Mouse (Mus musculus): Measurements from ENCODE around the gene Adcy4.

The Adcy4 gene

GRCm38 (mm10) chr14:55783958-55784235 lies at the start of gene Adcy4:
Adcy4 (minus strand) TSS chr14:55784095.
- DNase-seq (ENCODE audit: low spot score in 2 of 2): no peak

DNA sequence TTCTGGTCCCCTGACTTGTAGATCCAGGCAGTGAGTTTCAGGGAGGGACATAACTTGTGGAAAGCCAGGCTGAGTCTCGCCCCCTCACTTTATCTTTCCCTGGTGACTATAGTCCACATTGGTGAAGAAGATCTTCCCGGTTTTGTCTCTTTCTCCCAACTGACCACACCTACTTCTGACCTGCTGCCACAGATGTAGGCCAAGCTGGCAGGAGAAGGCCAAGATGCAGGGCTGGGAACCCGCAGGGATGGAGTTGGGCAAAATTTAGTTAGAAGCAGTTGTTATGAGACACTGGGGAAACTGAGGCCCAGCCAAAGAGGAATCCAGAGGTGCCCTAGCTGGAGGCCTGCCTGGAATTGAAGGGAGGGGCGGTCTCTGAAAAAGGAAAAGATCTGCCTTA lies 49.2 kb upstream of the Adcy4 start:
- DNase-seq (ENCODE audit: low spot score in 2 of 2): no peak

- no peak for DNase-seq (ENCODE audit: low spot score in 2 of 2)
These were observed 46.4 kb upstream of the Adcy4 start for GRCm38 (mm10) chr14:55830331-55830730.

- no peak for DNase-seq (ENCODE audit: low spot score in 2 of 2)
These were observed 46.0 kb upstream of the Adcy4 start for GRCm38 (mm10) chr14:55829854-55830253.

GRCm38 (mm10) chr14:55828716-55829263 lies 44.9 kb upstream of the Adcy4 start:
- no peak for DNase-seq (ENCODE audit: low spot score in 2 of 2)

DNA sequence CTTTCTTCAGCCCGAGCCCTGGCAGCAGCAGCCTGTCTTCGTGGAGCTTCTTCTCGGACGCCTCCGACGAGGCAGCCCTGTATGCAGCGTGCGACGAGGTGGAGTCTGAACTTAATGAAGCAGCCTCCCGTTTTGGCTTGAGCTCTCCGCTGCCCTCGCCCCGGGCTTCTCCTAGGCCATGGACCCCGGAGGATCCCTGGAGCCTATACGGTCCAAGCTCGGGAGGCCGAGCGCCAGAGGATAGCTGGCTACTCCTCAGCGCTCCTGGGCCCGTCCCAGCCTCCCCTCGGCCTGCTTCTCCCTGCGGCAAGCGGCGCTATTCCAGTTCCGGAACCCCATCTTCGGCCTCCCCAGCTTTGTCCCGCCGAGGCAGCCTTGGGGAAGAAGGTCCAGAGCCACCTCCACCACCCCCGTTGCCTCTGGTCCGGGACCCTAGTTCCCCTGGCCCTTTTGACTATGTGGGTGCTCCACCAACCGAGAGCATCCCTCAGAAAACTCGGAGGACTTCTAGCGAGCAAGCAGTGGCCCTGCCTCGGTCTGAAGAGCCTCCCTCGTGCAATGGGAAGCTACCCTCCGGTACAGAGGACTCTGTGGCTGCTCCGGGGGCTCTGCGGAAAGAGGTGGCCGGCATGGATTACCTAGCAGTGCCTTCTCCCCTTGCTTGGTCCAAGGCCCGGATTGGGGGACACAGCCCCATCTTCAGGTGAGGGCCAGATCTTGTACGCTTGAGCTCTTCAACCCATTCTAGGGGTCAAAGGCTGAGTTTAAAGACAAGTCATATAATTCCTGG lies 42.9 kb upstream of the Adcy4 start:
- no peak for DNase-seq (ENCODE audit: low spot score in 2 of 2)

- DNase-seq (ENCODE audit: low spot score in 2 of 2): no peak
These were observed 42.2 kb upstream of the Adcy4 start for GRCm38 (mm10) chr14:55826142-55826541.

DNA sequence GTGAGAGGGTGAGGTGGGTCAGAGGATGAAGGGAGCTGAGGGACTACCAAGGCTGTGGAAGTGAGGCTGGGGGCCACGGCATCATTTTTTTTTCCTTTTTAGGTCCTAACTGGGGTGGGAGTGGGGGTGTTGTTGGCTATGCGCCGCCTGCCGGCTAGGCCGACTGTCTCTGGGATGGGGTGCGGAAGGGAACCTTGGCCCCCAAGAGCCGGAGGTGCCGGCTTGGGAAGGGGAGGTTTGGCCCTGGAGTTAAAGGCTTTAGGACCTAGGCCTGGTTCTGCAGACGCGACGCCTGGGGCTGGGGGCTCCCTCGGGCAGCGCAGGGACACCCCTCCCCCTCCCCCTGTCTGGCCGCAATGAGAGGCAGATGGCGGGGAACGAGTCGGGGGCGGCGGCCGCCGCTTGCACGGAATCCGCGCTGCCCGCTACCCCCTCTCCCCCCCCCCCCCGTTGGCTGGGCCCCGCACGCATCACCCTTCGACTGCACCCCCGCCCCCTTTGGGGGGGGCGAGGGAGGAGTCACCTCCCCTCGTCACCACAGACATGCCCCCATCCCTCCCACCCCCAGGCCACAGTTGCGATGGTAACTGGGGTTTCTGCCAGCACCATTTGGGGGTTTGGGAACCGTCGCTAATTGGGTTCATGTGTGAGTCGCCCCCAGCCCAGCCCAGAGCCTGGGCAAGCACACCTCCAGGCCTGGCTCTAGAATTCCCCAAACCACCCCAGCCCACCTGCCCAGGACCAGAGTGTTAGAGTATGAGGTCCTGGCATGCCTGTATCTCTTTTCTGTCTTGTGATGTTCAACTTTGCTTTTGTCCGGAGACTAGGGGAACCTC lies 41.5 kb upstream of the Adcy4 start:
- DNase-seq (ENCODE audit: low spot score in 2 of 2): no peak

GRCm38 (mm10) chr14:55824481-55825215 lies 40.8 kb upstream of the Adcy4 start:
- DNase-seq (ENCODE audit: low spot score in 2 of 2): no peak

- DNase-seq (ENCODE audit: low spot score in 2 of 2): no peak
These were observed 40.1 kb upstream of the Adcy4 start for GRCm38 (mm10) chr14:55824001-55824480.

- DNase-seq (ENCODE audit: low spot score in 2 of 2): no peak
These were observed 39.3 kb upstream of the Adcy4 start, which contains the start of gene Nfatc4 for GRCm38 (mm10) chr14:55822991-55823762. Nfatc4 (plus strand) TSS chr14:55823144.

DNA sequence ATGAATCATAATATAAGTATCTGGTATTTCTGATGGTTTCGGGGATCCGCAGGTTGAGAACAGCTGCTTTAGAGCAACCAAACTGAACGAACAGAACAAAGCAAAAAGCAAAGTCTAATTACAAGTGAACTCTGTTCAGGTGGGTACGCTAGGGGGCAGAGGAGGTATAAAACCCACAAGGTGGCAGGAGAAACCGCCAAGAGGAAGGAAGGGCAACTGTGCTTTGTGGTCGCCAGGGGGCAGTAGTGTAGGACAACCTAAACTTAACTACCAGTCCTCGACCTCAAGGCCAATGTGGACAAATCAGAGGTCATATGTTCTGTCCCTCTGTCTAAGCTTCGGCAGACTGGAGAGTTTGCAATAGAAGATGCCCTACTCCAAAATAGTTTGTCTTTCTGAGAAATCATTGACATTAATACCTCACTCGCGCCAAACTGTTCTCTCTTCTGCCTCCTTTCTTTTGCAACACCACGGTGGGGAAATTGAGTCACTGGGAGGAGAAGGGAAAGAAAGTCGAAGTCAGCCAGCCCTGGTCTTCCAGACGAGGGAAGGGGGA lies 38.6 kb upstream of the Adcy4 start:
- DNase-seq (ENCODE audit: low spot score in 2 of 2): peak in 1 of 2 experiments; percentile 50

- no peak for DNase-seq (ENCODE audit: low spot score in 2 of 2)
These were observed 36.7 kb upstream of the Adcy4 start for GRCm38 (mm10) chr14:55820576-55820975.

DNA sequence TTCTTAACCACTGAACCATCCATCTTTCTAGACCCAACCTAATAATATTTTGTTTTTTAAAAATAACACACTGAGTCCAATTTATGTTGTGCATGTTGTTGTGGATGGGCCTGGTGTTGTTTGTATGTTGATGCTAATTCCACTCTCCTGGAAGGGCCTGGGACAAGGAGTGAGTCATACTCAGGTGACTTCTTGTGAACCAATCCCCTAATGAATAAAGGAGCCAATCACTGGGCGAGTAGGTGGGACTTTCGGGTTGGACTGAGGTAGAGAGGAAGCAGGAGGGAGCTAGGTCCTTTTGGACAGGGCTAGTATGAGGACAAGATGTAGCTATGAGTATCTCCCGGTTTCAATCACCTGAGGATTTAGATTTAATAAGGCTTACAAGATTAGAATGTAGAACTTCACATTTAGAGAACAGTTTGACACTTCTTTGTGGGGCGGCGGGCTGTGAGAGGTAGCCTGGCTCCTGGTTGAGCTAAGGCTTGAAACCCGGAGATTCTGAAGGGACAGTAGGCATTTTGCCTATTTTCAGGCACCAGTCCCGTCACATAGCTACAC lies 36.0 kb upstream of the Adcy4 start:
- DNase-seq (ENCODE audit: low spot score in 2 of 2): no peak

DNA sequence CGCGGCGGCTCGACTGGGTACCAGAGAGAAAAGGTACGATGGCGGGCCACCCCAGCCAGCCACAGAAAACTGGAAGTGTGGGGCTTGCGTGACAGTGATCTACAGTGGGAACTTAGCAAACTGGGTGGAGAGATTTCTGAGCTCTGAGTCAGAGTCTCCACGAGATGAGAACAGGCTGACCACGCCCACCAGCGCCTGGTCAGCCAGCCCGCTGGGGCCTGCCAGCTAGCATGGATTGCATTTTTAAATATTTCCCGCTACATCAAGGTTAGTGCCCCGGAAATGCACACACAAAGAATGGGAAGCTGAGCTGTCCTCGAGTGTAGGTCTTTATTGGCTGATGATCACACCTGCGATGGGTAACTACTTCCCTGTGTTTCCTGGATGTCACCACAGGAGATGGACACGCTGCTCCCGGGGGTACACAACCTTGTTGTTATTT lies 31.4 kb upstream of the Adcy4 start:
- no peak for DNase-seq (ENCODE audit: low spot score in 2 of 2)

GRCm38 (mm10) chr14:55814885-55815284 lies 31.0 kb upstream of the Adcy4 start:
- no peak for DNase-seq (ENCODE audit: low spot score in 2 of 2)

DNA sequence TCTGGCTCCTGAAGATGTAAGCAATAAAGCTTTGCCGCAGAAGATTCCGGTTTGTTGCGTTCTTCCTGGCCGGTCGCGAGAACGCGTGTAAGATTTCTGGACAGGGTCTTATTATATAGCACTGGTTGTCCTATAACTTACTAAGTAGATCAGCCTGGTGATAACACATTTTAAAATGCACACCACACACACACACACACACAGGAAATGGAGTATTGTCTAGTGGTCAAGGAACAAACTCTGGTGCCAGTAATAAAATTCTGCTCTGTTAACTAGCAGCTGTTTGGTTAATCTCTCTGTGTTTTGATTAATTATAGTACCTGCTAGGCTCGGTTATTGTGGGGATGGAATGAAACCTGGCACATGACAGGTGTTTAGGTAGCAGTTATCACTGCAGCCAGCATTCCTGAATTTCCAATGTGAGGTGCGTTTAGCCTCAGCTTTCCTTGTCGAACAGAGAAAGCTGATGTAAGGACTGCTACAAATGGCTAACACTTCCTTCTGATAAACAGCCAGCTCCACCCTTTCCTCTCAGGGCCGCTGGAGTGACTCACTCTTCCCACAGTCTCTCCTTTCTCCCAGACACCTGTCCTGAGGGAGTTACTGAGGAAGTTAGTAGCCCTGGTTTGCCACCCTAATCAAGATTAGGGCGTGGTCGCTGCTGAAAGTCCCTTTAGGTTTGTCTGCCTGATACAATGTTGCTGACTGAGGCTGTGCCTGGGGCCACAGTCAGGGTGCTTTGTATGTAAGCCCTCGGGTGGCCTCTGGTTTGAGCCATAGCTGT lies 11.7 kb upstream of the Adcy4 start:
- DNase-seq (ENCODE audit: low spot score in 2 of 2): no peak

DNA sequence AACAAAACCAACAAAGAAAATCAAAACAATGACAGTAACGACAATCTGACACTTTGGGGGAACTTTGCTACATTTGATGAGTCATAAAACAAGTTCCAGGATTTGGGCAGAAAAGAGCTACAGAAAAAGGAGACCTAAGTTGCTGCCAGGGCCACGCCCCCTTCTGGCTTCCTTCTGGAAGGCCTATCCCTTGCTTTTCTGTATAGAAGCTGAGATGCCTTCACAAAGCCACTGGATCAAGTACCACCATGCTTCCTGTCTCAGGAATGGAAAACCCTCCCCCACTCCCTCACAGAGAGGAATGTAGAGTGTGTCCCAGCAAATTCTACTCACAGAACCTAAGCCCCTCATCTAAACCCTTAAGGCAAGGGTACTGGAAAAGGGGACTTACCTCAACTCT lies 10.1 kb upstream of the Adcy4 start:
- no peak for DNase-seq (ENCODE audit: low spot score in 2 of 2)

- no peak for DNase-seq (ENCODE audit: low spot score in 2 of 2)
These were observed 9.6 kb upstream of the Adcy4 start for GRCm38 (mm10) chr14:55793461-55793860.
